Mouse (Mus musculus): Measurements from ENCODE around the gene Map3k4.

Map3k4 gene

DNA sequence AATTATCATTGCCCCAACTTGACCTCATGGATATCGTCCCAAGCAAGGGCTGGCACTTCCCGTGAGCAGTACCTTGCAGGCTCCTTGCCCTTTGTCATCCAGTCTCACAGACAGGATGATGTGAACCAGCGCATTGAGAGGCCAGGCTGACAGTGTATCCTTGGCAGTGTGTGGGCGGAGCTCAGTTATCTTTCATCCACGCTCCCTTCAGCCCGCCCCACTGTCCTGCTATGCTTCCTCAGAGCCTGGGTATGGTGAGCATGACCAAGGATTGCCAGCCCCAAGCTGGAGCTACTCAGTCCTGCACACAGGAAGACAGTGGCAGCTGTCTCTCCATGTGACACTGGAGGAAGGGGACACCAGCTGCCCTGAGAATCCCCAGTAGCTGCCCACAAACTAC lies 102.4 kb downstream of the Map3k4 start:
- no peak for DNase-seq

GRCm38 (mm10) chr17:12213430-12213829 lies 105.2 kb downstream of the Map3k4 start:
- peak; percentile 62 for DNase-seq

- DNase-seq = peak; percentile 74
Observed at GRCm38 (mm10) chr17:12212341-12212740, 106.3 kb downstream of the Map3k4 start.

DNA sequence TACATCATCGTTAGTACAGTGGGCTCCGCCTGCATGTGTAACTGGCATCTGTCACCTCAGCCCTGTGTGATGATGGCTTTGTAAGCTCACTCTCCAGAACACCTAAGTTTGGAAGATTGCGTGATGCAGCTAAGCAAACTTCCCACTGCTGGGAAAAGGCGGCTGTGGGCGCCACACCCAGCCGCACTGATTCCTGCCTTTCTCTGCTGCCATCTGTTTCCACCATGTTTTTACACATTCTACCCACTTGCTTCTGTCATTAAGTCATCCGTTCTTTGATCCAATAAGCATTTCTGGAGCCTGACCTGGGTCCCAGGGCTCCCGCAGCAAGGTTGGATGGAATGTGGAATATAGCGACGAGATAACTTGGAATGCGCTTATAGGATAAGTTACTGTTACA lies 106.7 kb downstream of the Map3k4 start:
- peak; percentile 51 for DNase-seq

- DNase-seq = peak; percentile 76
Observed at GRCm38 (mm10) chr17:12210544-12211132, 108.0 kb downstream of the Map3k4 start.

DNA sequence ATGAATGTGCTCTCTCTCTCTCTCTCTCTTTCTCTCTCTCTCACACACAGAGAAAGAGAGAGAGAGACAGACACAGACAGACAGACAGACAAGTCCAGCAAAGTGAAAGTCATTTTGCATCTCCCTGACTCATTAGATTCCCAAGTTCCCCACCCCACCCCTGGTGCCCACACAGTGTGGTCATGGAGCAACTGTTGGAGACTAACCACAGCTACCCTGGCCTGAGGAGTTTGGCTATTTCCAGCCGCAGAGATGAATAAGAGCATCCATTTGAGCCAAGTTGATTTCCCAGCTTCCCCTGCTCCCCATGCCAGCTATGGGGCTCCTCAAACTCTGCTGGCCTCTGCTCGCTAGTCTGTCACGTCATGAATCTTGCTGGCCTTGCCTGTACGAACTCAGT lies 109.1 kb downstream of the Map3k4 start:
- DNase-seq = no peak

DNA sequence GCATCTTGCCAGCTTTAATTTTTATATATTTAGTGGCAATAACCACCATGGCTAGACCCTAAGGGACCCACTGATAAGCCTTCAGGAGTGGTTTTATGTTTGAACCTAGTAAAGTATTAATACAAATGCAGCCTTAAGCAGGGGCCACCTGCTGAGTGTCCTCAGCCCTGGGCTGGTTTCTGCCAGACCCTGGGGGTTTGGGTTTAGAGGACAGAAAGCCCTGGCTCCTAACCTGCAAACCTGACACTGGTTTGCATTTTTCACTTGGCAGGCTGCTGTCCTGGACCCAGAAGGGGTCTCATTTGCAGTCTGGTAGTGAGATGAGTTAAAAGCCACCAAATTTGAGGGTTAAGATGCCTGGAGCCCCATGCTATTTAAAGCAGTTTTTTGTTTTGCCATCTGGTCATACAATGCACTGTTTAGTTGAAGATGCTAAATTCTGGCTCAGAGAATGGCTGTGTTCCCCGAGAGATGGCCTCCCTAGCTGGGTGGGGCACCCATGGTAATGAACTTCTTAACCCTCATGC lies 111.5 kb downstream of the Map3k4 start:
- no peak for DNase-seq

- DNase-seq = no peak
Observed at GRCm38 (mm10) chr17:12206248-12206647, 112.3 kb downstream of the Map3k4 start.

DNA sequence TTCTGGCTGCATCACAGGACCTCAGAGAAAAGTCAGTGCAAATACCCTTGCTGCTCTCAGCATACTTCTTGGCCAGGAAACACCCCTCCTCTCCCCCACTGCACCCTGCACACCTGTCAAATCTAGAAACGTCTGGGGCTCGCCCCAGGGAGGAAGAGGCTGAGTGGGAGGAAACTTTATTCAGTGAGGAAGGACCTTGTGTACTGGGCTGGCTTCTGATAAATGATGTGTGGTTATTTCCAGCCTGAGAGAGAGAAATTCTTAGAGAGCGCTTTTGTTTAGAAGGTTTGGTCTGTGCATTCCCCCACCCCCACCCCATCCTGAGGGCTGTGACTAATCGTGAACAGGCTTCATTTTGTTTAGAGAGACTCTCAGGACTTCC lies 112.9 kb downstream of the Map3k4 start:
- DNase-seq = no peak

GRCm38 (mm10) chr17:12205015-12205693 lies 113.4 kb downstream of the Map3k4 start:
- DNase-seq = no peak

DNA sequence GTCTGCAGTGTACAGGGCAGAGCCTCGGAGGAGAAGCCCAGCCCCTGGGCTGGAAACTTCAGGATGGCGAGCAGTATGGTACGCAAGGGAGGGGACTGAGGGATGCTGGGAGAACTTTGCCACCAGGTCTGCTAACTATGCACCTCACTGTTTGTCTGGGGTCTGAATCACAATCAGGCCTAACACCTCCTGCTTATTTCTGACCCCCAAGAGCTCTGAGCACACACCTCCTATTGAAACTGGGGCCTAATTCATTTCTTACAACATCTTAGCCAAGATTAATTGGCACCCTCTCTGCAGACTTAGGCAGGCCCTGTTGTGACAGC lies 113.9 kb downstream of the Map3k4 start:
- DNase-seq = no peak

DNA sequence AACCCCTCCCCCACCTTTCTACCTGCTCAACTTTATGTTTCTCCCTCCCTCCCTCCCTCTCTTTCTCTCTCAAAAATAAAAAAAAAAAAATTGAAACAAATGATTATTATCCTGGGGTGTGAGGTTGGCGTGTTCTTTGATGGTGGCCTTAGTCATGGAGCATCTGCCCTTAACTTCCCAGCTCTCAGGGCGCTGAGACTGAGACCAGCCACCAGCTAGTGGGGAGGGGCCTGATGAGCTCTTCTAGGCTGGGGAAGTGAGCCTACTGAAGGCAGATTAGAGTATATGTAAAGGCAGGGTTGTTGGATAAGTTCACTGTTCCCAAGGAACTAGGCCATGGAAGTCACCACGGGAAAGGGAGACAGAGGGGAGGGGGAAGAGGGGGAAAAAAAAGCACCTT lies 114.3 kb downstream of the Map3k4 start:
- DNase-seq = no peak

DNA sequence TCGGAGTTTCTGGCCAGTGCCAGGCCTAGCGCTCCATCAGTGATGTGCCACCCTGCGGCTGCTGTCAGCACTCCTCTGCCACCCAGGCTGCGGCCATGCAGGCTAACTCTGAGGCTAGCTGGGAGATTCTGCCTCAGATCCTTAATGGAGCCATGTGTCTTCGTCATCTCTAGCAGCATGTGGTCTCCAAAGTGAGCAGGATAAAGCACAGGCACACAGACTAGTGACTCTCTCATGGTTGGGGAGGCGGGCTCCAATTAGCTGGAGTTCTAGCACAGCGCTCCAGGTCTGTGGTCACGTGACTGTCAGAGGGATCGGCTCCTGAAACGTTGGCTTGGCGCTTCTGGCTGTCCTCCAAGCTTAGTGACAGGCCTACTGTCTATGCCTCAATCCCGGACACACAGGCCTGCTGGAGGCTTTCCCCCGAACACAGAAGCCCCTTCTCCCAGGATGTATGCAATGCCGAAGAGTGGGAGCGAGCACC lies 115.1 kb downstream of the Map3k4 start:
- DNase-seq = peak; percentile 34

GRCm38 (mm10) chr17:12201086-12201485 lies 117.5 kb downstream of the Map3k4 start:
- DNase-seq = no peak

DNA sequence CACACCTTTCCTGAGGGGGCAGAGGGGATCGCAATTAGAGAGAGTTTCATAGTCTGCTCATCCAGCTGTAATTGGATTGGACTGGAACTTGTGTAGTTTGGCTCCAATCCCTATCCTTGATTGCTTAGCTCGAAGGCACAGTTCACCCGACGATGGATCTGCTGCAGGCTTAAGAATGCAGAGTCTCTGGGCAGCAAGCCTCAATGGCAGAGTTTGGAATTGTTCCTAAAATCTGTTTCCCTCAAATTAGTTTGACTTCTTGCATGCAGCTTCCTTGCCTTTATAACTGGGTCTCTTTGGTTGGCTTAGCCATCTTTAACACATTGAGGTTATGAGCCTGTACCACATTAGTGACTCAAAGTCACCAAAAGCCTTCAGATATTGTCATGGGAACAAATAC lies 118.7 kb downstream of the Map3k4 start:
- no peak for DNase-seq

DNA sequence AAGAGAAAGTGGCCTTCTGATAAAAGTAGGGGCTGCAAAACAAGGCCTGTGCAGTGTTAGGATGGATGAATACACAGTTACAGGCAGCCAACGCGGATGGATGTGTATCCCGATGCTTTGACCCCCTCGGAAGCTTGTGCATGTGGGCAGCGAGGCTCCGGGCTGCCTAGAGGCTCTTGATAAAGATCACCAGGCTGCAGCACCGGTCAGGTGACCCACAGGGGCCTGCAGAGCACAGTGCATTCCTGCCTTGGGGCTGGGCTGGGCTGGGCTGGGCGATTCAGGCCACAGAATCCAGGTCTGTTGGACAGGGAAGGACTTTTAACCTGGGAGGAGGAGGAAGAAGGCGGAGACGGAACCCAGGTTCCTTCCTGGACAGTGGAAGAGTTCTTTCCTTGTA lies 123.0 kb downstream of the Map3k4 start:
- no peak for DNase-seq

DNA sequence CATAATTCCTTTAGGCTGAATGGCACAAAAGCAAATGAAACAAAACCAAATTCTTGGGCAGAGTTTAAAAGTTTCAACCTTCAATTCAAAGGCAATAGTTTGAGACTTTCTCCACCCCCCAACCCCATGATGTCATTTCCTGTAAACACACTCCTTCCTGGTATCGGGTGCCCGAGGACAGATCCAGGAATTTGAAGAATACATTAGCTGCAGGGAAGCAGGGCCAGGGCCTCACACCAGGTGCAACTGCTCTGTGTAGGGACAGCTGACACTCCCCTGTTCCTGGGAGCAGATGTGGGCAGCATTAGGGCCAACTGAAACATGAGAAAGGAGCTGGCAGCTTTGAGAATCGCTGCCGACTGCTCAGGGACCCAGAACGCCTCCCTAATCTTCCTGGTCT lies 123.5 kb downstream of the Map3k4 start:
- no peak for DNase-seq

- peak; percentile 43 for DNase-seq
Observed at GRCm38 (mm10) chr17:12187782-12188181, 130.8 kb downstream of the Map3k4 start.

DNA sequence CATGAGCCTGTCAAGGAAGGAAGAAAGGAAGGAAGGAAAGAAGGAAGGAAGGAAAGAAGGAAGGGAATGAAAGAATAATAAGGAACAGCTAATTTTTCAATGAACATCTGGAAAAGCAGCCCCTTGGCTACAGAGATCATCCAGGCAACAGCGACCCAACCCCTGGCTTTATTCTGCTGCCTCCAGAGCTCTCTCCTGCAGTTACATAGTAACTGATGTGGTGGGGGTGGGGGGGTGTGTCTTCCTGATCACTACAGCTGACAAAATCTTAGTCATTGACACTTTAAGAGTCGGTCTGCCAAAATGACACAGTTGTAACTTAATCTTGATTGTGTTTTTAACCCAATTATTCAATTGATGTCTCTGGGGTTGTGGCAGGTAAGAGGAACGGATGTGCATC lies 132.3 kb downstream of the Map3k4 start:
- DNase-seq = no peak

DNA sequence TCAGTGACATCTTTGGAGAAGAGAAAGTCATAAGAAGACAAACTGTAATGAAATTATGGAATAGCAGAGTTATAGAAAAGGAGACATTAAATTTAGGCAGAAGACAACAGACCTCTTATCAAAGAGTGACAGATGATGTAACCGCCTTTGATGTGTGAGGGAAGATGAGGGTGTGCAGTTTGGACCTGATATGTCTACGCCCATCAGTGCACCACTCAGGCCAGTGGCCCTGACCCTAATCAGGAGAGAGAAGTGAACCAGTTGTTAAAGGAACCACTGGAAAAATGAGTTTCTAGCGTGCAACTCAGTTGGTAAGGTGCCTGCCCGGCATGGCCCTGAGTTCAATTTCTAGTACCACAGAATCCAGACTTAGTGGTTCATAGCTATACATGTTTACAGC lies 132.7 kb downstream of the Map3k4 start:
- no peak for DNase-seq

- no peak for DNase-seq
Observed at GRCm38 (mm10) chr17:12184283-12184682, 134.3 kb downstream of the Map3k4 start.

GRCm38 (mm10) chr17:12182702-12183485 lies 135.7 kb downstream of the Map3k4 start:
- no peak for DNase-seq

DNA sequence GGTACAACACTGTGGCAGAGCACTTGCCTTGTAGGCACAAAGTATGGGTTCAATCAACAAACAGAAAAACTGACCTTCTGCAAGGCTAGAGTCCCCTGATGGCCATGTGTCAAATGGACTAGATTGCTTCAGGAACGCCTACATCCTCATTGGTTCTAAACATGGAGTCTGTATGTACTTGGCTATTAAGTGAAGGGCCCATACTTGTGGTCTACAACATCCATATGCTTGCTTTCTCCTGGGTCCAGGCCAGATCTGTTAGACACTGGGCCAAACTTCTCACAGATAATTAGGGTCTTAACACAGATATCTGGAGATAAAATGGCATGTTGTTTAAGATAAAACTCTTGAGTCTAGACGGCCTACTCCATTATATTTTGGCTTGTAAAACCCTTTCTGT lies 138.8 kb downstream of the Map3k4 start:
- no peak for DNase-seq

GRCm38 (mm10) chr17:12179339-12179738 lies 139.3 kb downstream of the Map3k4 start:
- no peak for DNase-seq
